Mouse (Mus musculus): ENCODE results near the gene Clec3b. TPM values are rescaled to one million over a fixed set of nuclear protein-coding genes. Genes with fewer than 3 reads are reported as not detected.
A peak's percentile ranks its signal among the peaks of the same experiment; 100 is the strongest.

Gene Clec3b
- polyA plus RNA-seq, 1 experiment from 2014 or later: 3.5 TPM

- no peaks in the 10 kb centered on the region for H3K27me3 ChIP-seq (replicated peaks; ENCODE audit: control insufficient read depth, insufficient read depth, low read length)
- H3K4me3 ChIP-seq (ENCODE audit: low read depth, low read length): no peak overlapping the region
- peaks cover 24% of the 10 kb centered on the region for H3K36me3 ChIP-seq (ENCODE audit: control insufficient read depth, insufficient read depth)
- H3K27ac ChIP-seq (ENCODE audit: low read depth, low read length): no peak overlapping the region
- no peak overlapping the region for H3K4me2 ChIP-seq (replicated peaks; ENCODE audit: low read depth)
- no peak for ATAC-seq
- TF ChIP-seq CTCF (IDR thresholded peaks at IDR 0.05; ENCODE audit: low read depth): no peak
- 92% methylated on average over 4 of the region's 4 CpGs for WGBS
- no peak overlapping the region for H3K9ac ChIP-seq (ENCODE audit: low read depth, low read length)
- no peaks in the 10 kb centered on the region for H3K4me1 ChIP-seq (replicated peaks; ENCODE audit: control insufficient read depth, insufficient read depth, low read length)
- H3K9me3 ChIP-seq (ENCODE audit: control insufficient read depth): no peaks in the 10 kb centered on the region
Observed at GRCm38 (mm10) chr9:123174356-123174755, 23.6 kb downstream of the Clec3b start.

- H3K9ac ChIP-seq (ENCODE audit: low read depth, low read length): no peak overlapping the region
- H3K4me3 ChIP-seq (ENCODE audit: low read depth, low read length): no peak overlapping the region
- H3K27ac ChIP-seq (ENCODE audit: low read depth, low read length): no peak overlapping the region
- H3K36me3 ChIP-seq (ENCODE audit: control insufficient read depth, insufficient read depth): peaks cover 35% of the 10 kb centered on the region
- no peak for ATAC-seq
- H3K27me3 ChIP-seq (replicated peaks; ENCODE audit: control insufficient read depth, insufficient read depth, low read length): no peaks in the 10 kb centered on the region
- no peaks in the 10 kb centered on the region for H3K9me3 ChIP-seq (ENCODE audit: control insufficient read depth)
- H3K4me1 ChIP-seq (replicated peaks; ENCODE audit: control insufficient read depth, insufficient read depth, low read length): no peaks in the 10 kb centered on the region
- no peak overlapping the region for H3K4me2 ChIP-seq (replicated peaks; ENCODE audit: low read depth)
- 88% methylated on average over 9 of the region's 9 CpGs for WGBS
- no peak for TF ChIP-seq CTCF (IDR thresholded peaks at IDR 0.05; ENCODE audit: low read depth)
Observed at GRCm38 (mm10) chr9:123177380-123178048, 26.8 kb downstream of the Clec3b start.

DNA sequence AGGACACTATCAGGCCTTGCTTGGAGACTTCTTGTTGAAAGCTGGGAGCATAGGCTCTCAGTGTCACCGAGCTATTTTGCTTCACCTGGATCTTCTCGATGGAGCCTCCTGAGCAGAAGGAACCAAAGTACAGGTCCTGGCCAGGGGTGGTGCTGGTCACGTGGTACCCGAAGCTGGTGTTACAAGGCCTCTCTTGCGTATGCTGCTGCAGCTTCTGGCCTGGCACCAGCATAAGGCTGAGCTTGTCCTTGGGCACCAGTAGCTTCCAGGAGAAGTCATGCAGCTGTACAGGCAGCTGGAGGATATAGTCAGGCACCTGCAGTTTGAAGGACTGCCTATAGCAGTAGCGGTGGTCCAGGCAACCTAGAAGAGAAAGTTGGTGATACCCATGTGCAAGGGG is 29.3 kb downstream of the Clec3b start:
- no peak overlapping the region for H3K4me2 ChIP-seq (replicated peaks; ENCODE audit: low read depth)
- H3K9ac ChIP-seq (ENCODE audit: low read depth, low read length): no peak overlapping the region
- no peak overlapping the region for H3K4me3 ChIP-seq (ENCODE audit: low read depth, low read length)
- peaks cover 37% of the 10 kb centered on the region for H3K36me3 ChIP-seq (ENCODE audit: control insufficient read depth, insufficient read depth)
- no peaks in the 10 kb centered on the region for H3K9me3 ChIP-seq (ENCODE audit: control insufficient read depth)
- H3K27me3 ChIP-seq (replicated peaks; ENCODE audit: control insufficient read depth, insufficient read depth, low read length): no peaks in the 10 kb centered on the region
- ATAC-seq: no peak
- H3K4me1 ChIP-seq (replicated peaks; ENCODE audit: control insufficient read depth, insufficient read depth, low read length): no peaks in the 10 kb centered on the region
- H3K27ac ChIP-seq (ENCODE audit: low read depth, low read length): no peak overlapping the region
- WGBS: 92% methylated on average over 6 of the region's 6 CpGs
- TF ChIP-seq CTCF (IDR thresholded peaks at IDR 0.05; ENCODE audit: low read depth): no peak

- Histone ChIP-seq H3K27ac (ENCODE audit: low read depth, low read length) (peak overlapping the region; percentile 35), H3K27me3 (replicated peaks; ENCODE audit: control insufficient read depth, insufficient read depth, low read length) (no peaks in the 10 kb centered on the region), H3K9me3 (ENCODE audit: control insufficient read depth) (no peaks in the 10 kb centered on the region), H3K4me1 (replicated peaks; ENCODE audit: control insufficient read depth, insufficient read depth, low read length) (no peaks in the 10 kb centered on the region), H3K9ac (ENCODE audit: low read depth, low read length) (no peak overlapping the region), H3K36me3 (ENCODE audit: control insufficient read depth, insufficient read depth) (peaks cover 28% of the 10 kb centered on the region), H3K4me2 (replicated peaks; ENCODE audit: low read depth) (no peak overlapping the region), H3K4me3 (ENCODE audit: low read depth, low read length) (no peak overlapping the region)
- peak; percentile 88 for ATAC-seq
- 39% methylated on average over 8 of the region's 8 CpGs for WGBS
- no peak for TF ChIP-seq CTCF (IDR thresholded peaks at IDR 0.05; ENCODE audit: low read depth)
Observed at GRCm38 (mm10) chr9:123183226-123183625, 32.5 kb downstream of the Clec3b start.

- Histone ChIP-seq H3K4me3 (ENCODE audit: low read depth, low read length) (no peak overlapping the region), H3K4me2 (replicated peaks; ENCODE audit: low read depth) (no peak overlapping the region), H3K9me3 (ENCODE audit: control insufficient read depth) (no peaks in the 10 kb centered on the region), H3K36me3 (ENCODE audit: control insufficient read depth, insufficient read depth) (peaks cover 18% of the 10 kb centered on the region; the same call in 1 of the 2 replicates), H3K9ac (ENCODE audit: low read depth, low read length) (no peak overlapping the region), H3K27me3 (replicated peaks; ENCODE audit: control insufficient read depth, insufficient read depth, low read length) (no peaks in the 10 kb centered on the region), H3K27ac (ENCODE audit: low read depth, low read length) (no peak overlapping the region), H3K4me1 (replicated peaks; ENCODE audit: control insufficient read depth, insufficient read depth, low read length) (no peaks in the 10 kb centered on the region)
- 54% methylated on average over 2 of the region's 2 CpGs for WGBS
- no peak for ATAC-seq
- TF ChIP-seq CTCF (IDR thresholded peaks at IDR 0.05; ENCODE audit: low read depth): no peak
Observed at GRCm38 (mm10) chr9:123185546-123185945, 34.8 kb downstream of the Clec3b start.

- no peak for ATAC-seq
- Histone ChIP-seq H3K27me3 (replicated peaks; ENCODE audit: control insufficient read depth, insufficient read depth, low read length) (no peaks in the 10 kb centered on the region), H3K9ac (ENCODE audit: low read depth, low read length) (no peak overlapping the region), H3K36me3 (ENCODE audit: control insufficient read depth, insufficient read depth) (peaks cover 17% of the 10 kb centered on the region; the same call in 1 of the 2 replicates), H3K27ac (ENCODE audit: low read depth, low read length) (no peak overlapping the region), H3K4me3 (ENCODE audit: low read depth, low read length) (no peak overlapping the region), H3K9me3 (ENCODE audit: control insufficient read depth) (no peaks in the 10 kb centered on the region), H3K4me2 (replicated peaks; ENCODE audit: low read depth) (no peak overlapping the region), H3K4me1 (replicated peaks; ENCODE audit: control insufficient read depth, insufficient read depth, low read length) (no peaks in the 10 kb centered on the region)
- no peak for TF ChIP-seq CTCF (IDR thresholded peaks at IDR 0.05; ENCODE audit: low read depth)
- WGBS: 82% methylated on average over 5 of the region's 5 CpGs
Observed at GRCm38 (mm10) chr9:123186151-123186550, 35.4 kb downstream of the Clec3b start.
